Mouse (Mus musculus) embryonic stem cell, embryonic (primary cell): ENCODE measurements around the gene Cdc34b.

ENCODE experiments used
- CTCF ChIA-PET, 4 experiments: fragments of 300-600 bp in 2 of 4; fragments of 350-600 bp in 2 of 4; sonication (Branson Sonifier 250); formaldehyde crosslinking; loops; one replicate each; lab custom pipeline; 2022; ENCODE audit warnings: inconsistent platforms in 2 of 4; lab: Charles Lee
- POLR2A ChIA-PET, 4 experiments: fragments of 300-600 bp in 2 of 4; fragments of 350-600 bp in 2 of 4; sonication (Branson Sonifier 250); formaldehyde crosslinking; loops; one replicate each; lab custom pipeline; 2022; ENCODE audit warnings: antibody characterized with exemption in 4 of 4, inconsistent platforms in 1 of 4; lab: Charles Lee

Cdc34b gene

DNA sequence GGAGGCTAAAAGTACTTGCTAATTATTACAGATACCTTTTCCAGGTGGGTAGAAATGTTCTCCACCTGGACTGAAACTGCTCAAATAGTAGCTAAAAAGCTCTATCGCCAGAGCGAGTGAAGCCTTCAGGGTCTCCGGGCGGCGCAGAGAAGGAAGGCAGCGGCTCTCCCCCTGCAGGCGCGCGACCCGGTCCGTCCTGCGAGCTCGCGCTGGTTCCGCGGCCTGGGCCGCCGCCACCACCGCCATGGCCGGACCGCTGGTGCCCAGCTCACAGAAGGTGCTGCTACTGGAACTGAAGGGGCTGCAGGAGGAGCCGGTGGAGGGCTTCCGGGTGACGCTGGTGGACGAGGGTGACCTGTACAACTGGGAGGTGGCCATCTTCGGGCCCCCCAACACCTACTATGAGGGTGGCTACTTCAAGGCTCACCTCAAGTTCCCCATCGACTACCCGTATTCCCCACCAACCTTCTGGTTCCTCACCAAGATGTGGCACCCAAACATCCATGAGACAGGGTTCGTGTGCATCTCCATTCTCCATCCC, at the start of gene Cdc34b:
Gene Cdc34b (plus strand): TSS at position 51 of the 541 bp plus-strand sequence.
- CTCF ChIA-PET = interaction anchor here (0.5 to 5.6 kb wide), 8 partner anchors 11 to 167 kb away, joined by 3 to 27 read pairs (median 4); no protein-coding TSS in a partner anchor

DNA sequence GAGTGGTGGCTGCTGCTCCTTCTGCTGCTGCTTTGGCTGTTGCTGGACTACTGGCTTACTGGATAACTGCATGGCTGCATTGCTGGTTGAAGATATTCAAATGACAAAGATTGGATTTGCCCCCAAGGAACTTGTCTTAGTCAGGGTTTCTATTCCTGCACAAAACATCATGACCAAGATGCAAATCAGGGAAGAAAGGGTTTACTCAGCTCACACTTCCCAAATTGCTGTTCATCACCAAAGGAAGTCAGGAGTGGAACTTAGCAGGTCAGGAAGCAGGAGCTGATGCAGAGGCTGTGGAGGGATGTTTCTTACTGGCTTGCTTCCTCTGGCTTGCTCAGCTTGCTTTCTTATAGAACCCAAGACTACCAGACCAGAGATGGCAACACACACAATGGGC, 49.1 kb upstream of the Cdc34b start:
- ChIA-PET POLR2A (interaction anchor here in 2 of 4 experiments (0.6 to 1.4 kb wide), 5 partner anchors 12 to 258 kb away, joined by 3 to 4 read pairs (median 3); no protein-coding TSS in a partner anchor), CTCF (interaction anchor here (0.6 to 1.5 kb wide), 5 partner anchors 34 to 393 kb away, joined by 3 to 15 read pairs (median 5); no protein-coding TSS in a partner anchor)

More for the DNA sequence above, at the start of gene Cdc34b:
- POLR2A ChIA-PET = interaction anchor here in 1 of 4 experiments (0.6 kb wide), 1 partner anchor 60 kb away, joined by 5 read pairs; no protein-coding TSS in a partner anchor

DNA sequence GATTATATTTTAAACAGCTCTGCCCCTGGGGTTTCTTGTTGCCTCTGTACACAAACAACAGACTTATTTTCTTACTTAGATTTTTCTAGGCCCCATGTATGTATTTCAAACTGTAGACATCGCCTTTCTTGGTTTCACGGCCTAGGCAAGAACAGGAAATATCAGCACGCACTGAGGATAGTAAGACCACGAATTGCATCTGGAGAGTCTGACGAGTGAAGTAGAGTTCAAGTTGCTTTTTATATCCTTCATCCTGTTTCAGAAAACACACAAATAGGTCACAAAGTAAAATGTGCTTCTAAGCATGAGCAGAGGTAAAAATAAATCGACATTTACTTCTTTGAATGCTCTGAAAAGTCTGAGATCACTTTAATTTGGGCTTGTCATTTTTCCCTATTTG, 46.1 kb upstream of the Cdc34b start:
- POLR2A ChIA-PET = interaction anchor here in 1 of 4 experiments (0.6 kb wide), 2 partner anchors 9 to 270 kb away, joined by 3 read pairs; partner anchors contain the start of gene Gm11541
- CTCF ChIA-PET = interaction anchor here in 2 of 4 experiments (0.6 to 0.7 kb wide), 3 partner anchors 14 to 89 kb away, joined by 3 to 4 read pairs (median 3); no protein-coding TSS in a partner anchor

DNA sequence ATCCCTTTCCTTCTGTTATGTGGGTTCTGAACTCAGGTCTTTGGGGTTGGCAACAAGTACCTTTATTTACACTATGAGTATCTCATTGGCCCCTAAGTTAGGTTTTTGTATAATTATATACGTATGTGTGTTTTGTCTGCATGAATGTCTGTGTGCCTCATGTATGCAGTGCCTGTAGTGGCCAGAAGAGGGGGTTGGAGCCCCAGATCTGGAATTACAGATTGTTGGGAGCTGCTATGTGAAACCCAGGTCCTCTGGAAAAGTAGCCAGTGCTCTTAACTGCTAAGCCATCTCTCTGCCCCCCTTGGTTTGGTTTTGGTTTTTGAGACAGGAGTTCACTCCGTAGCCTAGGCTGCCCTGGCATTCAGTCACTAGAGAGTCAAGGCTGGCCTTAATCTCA, 44.4 kb upstream of the Cdc34b start:
- ChIA-PET CTCF (interaction anchor here (0.6 to 2.6 kb wide), 33 partner anchors 9 to 294 kb away, joined by 3 to 28 read pairs (median 5); partner anchors contain the start of genes Lrrc59 (in 2 of the 4), Ppp1r9b (in 1 of the 4) and Xylt2 (in 1 of the 4)), POLR2A (interaction anchor here in 3 of 4 experiments (0.6 to 1.5 kb wide), 9 partner anchors 13 to 729 kb away, joined by 3 to 4 read pairs (median 3); partner anchors contain the start of genes Gm20390 (in 1 of the 3), Lrrc59 (in 1 of the 3), Nme1 (in 1 of the 3) and Tob1 (in 1 of the 3))

DNA sequence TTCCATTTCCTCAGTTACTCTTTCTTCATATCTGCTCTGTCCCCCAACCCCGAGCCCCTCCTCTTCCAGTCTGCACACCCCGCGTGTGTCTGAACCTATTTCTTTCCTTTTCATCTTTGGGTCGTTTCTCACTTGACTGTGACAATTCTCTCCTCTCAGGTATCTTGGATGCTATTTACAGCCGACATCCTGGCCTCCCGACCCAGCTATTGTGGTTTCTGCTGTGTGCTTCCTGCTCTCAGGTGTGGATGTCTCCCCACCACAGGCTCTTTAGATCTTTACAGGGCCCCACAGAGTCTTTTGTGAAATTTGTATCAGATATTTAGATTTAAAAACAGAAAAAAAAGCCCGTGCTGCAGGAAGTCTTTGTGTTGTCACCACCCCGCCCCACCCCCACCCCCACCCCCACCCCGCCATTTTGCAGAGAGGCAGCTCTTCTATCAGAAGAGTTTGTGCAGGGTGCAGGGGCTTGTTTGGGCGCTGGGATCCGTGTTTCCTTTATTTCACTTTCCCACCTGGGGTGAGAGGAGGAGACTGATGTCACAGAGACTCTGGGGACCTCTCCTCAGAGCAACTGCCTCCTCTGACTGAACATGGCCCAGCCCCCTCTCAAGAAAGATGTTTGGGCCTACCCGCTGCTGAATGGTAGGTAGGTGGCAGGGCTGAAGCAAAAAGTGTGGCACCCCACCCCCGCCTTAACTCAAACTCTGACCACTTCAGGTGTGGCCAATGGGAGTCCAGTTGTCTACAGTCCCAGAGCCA, 43.7 kb upstream of the Cdc34b start:
- POLR2A ChIA-PET = interaction anchor here (0.6 to 1.5 kb wide), 15 partner anchors 12 to 730 kb away, joined by 3 to 7 read pairs (median 3); partner anchors contain the start of genes Chad (in 1 of the 4), Eme1 (in 1 of the 4), Gm20390 (in 1 of the 4) and Lrrc59 (in 1 of the 4)
- CTCF ChIA-PET = interaction anchor here (0.6 to 2.6 kb wide), 34 partner anchors 10 to 293 kb away, joined by 3 to 28 read pairs (median 5); partner anchors contain the start of genes Lrrc59 (in 2 of the 4), Ppp1r9b (in 1 of the 4) and Xylt2 (in 1 of the 4)

DNA sequence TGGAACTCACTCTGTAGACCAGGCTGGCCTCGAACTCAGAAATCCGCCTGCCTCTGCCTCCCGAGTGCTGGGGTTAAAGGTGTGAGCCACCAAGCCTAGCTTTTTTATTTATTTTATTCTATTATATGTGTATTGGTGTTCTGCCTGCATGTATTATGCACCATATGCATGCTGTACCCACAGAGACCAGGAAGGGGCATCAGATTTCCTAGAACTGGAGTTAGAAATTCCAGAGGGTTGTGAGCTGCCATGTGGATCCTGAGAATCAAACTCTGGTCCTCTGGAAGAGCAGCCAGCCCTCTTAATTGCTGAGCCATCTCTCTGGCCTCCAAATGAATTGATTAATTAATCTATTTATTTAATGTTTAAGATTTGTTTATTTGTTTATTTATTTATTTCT, 42.2 kb upstream of the Cdc34b start:
- ChIA-PET POLR2A (interaction anchor here in 3 of 4 experiments (0.6 to 2.5 kb wide), 6 partner anchors 8 to 913 kb away, joined by 3 to 5 read pairs (median 4); no protein-coding TSS in a partner anchor), CTCF (interaction anchor here in 2 of 4 experiments (1.0 to 2.5 kb wide), 6 partner anchors 17 to 139 kb away, joined by 3 to 31 read pairs (median 4); no protein-coding TSS in a partner anchor)

DNA sequence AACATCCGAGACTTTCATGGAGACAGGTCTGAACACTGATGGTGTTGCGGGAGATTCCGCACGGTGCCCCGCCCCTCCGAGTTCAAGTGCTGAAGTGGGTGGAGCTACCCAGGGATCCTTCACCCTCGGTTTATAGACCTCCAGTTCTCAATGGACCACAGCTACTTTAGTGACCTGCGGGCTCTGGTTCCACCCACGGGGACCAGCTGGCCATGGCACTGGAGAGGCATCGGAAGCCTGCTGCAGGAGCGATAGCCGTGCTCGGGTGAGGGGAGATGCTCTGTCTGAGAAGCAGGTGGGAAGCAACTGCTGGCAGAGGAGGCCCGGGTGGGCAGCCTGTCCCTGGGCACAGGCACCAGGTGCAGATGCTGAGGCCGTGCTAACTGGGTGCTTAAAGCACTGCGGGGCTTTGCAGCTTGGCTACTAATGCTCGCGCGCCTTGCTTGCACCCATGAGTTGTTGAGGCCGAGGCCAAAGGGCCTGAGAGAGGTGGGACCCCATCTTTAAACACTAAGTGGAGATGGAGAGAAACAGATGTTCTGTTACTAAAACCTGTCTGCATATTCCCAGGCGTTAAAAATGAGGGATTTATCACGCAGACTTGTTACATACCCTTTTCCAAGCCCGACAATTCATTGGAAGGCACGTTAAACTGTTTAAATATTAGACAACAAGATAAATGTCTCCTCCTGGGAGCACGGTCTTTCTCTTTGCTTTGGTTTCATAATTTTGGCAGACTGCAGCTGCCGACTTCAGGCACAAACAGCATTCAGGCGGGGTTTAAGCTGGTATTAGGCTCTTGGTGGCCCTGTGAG, 40.0 kb upstream of the Cdc34b start:
- CTCF ChIA-PET = interaction anchor here (0.6 to 2.5 kb wide), 8 partner anchors 9 to 408 kb away, joined by 3 to 31 read pairs (median 5); partner anchors contain the start of genes Eme1 (in 1 of the 4) and Mrpl27 (in 1 of the 4)

DNA sequence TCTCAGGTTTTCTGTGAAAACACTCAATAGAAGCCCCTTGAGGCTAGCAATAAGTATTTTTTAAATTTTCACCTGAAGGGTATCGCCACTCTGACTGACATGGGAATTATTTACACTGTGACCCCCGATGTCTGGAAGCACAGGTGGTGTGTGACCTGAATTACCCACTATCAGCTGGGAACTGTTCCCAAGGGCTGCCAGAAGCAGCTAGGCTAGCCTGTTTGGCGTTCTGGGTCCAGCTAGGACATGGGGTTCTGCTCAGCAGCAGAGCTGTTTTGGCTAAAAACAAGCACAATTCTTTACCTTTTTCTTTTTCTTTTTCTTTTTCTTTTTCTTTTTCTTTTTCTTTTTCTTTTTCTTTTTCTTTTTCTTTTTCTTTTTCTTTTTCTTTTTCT, 39.4 kb upstream of the Cdc34b start:
- POLR2A ChIA-PET = interaction anchor here in 1 of 4 experiments (0.7 kb wide), 1 partner anchor 706 kb away, joined by 3 read pairs; no protein-coding TSS in a partner anchor
- CTCF ChIA-PET = interaction anchor here in 2 of 4 experiments (0.7 to 1.7 kb wide), 3 partner anchors 49 to 409 kb away, joined by 3 to 14 read pairs (median 13); partner anchors contain the start of genes Eme1 (in 1 of the 2) and Mrpl27 (in 1 of the 2)

More for the DNA sequence above, 40.0 kb upstream of the Cdc34b start:
- POLR2A ChIA-PET = interaction anchor here in 3 of 4 experiments (0.7 to 2.5 kb wide), 5 partner anchors 10 to 706 kb away, joined by 3 to 5 read pairs (median 4); partner anchors contain the start of genes Lrrc59 (in 1 of the 3) and Xylt2 (in 1 of the 3)

DNA sequence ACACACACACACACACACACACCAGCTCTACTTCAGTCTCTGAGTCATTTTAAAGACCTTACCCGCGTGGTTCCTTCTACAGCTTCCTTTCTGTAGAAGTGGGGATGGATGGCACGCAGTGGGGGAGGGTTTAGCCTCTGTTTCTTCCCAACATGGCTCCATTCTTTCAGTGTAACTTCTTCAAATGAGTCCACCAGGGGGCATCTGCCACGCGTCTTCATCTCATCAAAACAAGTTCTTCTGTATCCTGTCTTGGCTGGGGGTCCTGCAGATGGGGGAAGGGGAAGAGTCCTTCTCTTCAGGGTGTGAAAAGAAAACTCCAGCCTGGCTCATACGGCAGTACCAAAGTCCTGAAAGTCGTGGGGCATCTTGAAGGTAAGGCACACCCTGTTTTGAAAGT, 37.6 kb upstream of the Cdc34b start:
- ChIA-PET POLR2A (interaction anchor here in 1 of 4 experiments (0.6 to 0.8 kb wide), 4 partner anchors 8 to 190 kb away, joined by 3 read pairs; no protein-coding TSS in a partner anchor), CTCF (interaction anchor here (0.6 to 2.6 kb wide), 9 partner anchors 26 to 1035 kb away, joined by 3 to 16 read pairs (median 6); partner anchors contain the start of gene Ankrd40 (in 1 of the 4))

DNA sequence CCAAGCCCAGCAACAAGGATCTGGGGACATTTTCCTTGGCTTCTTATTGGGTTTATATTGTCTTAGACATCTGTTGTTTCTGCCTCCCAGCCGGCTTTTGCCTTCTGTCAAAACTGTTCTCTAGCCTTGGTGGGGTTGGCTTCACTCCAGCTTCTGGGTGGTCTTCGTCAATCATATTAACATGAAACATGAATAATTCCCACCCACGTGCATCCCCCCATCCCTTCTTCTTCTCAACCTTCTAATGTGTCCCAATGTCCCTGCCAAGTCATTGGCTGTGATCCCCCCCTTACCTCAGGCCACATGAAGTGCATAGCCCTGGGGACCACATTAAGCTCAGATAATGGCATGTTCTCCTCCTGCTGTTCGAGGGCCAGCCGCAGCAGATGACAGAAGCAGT, 37.1 kb upstream of the Cdc34b start, which contains the start of gene Gm11541:
Gene Gm11541 (minus strand): TSS at position 28 of the 400 bp plus-strand sequence.
- POLR2A ChIA-PET = interaction anchor here in 1 of 4 experiments (0.6 to 1.3 kb wide), 3 partner anchors 9 to 190 kb away, joined by 3 read pairs; no protein-coding TSS in a partner anchor

DNA sequence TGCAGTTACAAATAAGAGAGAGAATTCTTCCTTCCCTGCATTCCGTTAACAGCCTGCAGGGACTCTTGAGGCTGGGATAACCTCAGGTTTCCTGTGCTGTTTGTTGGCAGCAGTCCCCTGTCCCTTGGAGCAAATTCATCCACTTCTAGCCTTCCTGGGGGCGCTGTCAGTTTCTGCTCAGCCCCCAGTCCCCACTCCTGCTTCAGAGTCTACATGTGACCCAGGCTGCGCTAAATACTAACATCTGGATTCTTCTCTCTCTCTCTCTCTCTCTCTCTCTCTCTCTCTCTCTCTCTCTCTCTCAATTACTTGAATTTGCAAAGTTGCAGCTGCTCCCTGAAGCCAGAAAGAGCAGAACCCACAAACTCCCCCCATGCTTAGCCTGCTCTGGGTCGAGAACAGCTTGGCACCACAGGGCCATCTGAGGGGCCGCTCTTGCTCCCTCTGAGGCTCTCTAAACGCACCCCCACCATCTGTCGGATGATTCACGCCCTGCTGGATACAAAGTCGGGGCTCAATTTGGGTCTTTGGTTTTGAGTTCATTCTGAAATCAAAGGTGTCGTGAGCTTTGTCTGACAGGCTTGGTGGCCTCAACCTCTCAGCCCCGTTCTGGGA, 28.2 kb upstream of the Cdc34b start:
- CTCF ChIA-PET = interaction anchor here in 3 of 4 experiments (0.5 to 2.1 kb wide), 6 partner anchors 11 to 153 kb away, joined by 3 to 14 read pairs (median 4); no protein-coding TSS in a partner anchor
- POLR2A ChIA-PET = interaction anchor here in 1 of 4 experiments (0.6 kb wide), 1 partner anchor 220 kb away, joined by 5 read pairs; no protein-coding TSS in a partner anchor

More for the DNA sequence above, 37.1 kb upstream of the Cdc34b start, which contains the start of gene Gm11541:
- CTCF ChIA-PET = interaction anchor here in 3 of 4 experiments (0.9 to 2.6 kb wide), 3 partner anchors 25 to 26 kb away, joined by 6 to 11 read pairs (median 10); no protein-coding TSS in a partner anchor

DNA sequence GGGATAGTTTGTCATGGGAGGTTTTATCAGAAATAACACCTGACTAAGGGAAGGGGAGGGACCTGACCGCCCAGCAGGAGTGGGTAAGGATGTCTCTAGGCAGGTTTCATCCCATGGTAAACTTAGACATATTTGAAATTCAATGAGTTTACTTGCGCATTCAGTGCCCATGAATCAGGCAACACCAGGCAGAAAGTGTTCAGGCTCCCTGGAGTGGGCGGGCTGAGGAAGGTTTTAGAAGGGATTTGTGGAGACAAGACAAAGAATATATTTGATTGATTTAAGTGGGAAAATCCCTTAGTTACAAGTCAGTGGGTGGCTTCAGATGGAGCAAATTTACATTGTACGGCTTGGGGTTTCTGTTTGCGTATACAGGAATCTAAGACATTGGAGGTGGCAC, 26.0 kb upstream of the Cdc34b start:
- ChIA-PET CTCF (interaction anchor here in 2 of 4 experiments (0.6 to 1.7 kb wide), 2 partner anchors 11 to 134 kb away, joined by 4 to 6 read pairs; no protein-coding TSS in a partner anchor), POLR2A (interaction anchor here in 2 of 4 experiments (0.7 kb wide), 2 partner anchors 229 to 351 kb away, joined by 5 to 11 read pairs; no protein-coding TSS in a partner anchor)

DNA sequence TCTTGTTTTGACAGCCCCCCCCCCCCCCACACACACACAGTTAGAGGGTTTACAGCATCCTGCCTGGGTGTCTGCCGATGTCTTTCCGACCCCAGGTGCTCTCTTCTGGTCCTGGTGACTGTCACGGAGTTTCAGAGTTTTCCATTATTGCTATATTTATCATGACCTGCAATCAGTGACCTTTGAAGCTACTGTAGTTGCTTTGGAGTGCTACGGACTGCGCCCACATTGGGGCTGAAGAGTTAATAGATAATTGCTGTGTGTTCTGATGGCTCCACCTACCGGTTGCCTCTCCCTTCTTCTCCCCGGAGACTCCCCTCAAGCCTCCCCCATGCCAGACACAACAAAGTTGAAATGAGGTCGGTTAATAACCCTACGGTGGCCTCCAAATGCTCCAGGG, 24.8 kb upstream of the Cdc34b start:
- CTCF ChIA-PET = interaction anchor here (0.5 to 4.3 kb wide), 29 partner anchors 9 to 754 kb away, joined by 3 to 33 read pairs (median 4); partner anchors contain the start of gene Lrrc59 (in 1 of the 4)

DNA sequence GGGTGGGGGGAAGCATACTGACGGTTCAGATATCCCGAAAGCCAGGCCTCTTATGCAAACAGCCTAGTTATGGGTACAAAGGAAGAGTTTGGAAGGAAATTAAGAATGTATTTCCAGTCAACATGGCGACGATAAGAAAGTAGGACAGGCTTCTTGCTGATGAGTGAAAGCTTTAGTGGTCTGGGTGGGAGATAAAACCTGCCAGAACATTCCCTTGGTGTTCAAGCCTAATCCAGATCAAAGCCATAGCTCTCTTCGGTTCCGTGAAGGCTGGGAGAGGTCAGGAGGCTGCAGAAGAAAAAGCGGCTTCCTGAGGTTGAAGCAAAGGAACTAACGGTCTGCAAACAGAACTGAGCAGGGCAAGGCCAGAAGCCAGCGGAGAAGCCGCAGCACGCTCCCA, 24.3 kb upstream of the Cdc34b start:
- CTCF ChIA-PET = interaction anchor here (0.5 to 4.3 kb wide), 22 partner anchors 9 to 290 kb away, joined by 3 to 33 read pairs (median 4); partner anchors contain the start of gene Lrrc59 (in 1 of the 4)
- POLR2A ChIA-PET = interaction anchor here in 3 of 4 experiments (0.6 to 1.4 kb wide), 6 partner anchors 12 to 479 kb away, joined by 3 to 6 read pairs (median 3); no protein-coding TSS in a partner anchor

More for the DNA sequence above, 24.8 kb upstream of the Cdc34b start:
- POLR2A ChIA-PET = interaction anchor here (0.6 to 1.4 kb wide), 11 partner anchors 12 to 479 kb away, joined by 3 to 6 read pairs (median 3); no protein-coding TSS in a partner anchor
